Mouse (Mus musculus) hindbrain, embryonic 12.5 days (tissue): ENCODE data around the gene Ip6k1. TPM values are rescaled to one million over a fixed set of nuclear protein-coding genes. Genes with fewer than 3 reads are reported as not detected.
A peak's percentile ranks its signal among the peaks of the same experiment; 100 is the strongest.

Experiments
- ATAC-seq: fragments of 200-750 bp; cut with Nextera tagmentation; 2 replicates; pipeline ENCODE4 v1.8.0; 2017; ENCODE audit warnings: moderate TSS enrichment; ENCODE audit not compliant: low FRiP score
- H3K27ac ChIP-seq: fragments of 300-500 bp; sonication (generic); 2 replicates; pipeline ENCODE4 v1.5.1; 2016; ENCODE audit warnings: mild to moderate bottlenecking
- H3K27me3 ChIP-seq: fragments of 300-500 bp; sonication (generic); 2 replicates; pipeline ENCODE4 v1.6.1; 2016; ENCODE audit warnings: mild to moderate bottlenecking
- H3K36me3 ChIP-seq: fragments of 300-500 bp; sonication (generic); 2 replicates; pipeline ENCODE4 v1.6.1; 2016; ENCODE audit warnings: mild to moderate bottlenecking
- H3K4me1 ChIP-seq: fragments of 300-500 bp; sonication (generic); 2 replicates; pipeline ENCODE4 v1.6.1; 2016
- H3K4me2 ChIP-seq: fragments of 300-500 bp; sonication (generic); replicated peaks from 2 replicates; pipeline ENCODE4 v1.6.1; 2016; ENCODE audit warnings: mild to moderate bottlenecking
- H3K4me3 ChIP-seq: fragments of 300-500 bp; sonication (generic); 2 replicates; pipeline ENCODE4 v1.5.1; 2016; ENCODE audit warnings: mild to moderate bottlenecking
- H3K9ac ChIP-seq: fragments of 300-500 bp; sonication (generic); 2 replicates; pipeline ENCODE4 v1.6.1; 2016; ENCODE audit warnings: mild to moderate bottlenecking, moderate library complexity
- H3K9me3 ChIP-seq: fragments of 300-500 bp; sonication (generic); replicated peaks from 2 replicates; pipeline ENCODE4 v1.6.1; 2016; ENCODE audit warnings: mild to moderate bottlenecking
- WGBS: fragments of 180-500 bp; shearing (Covaris S2); methylation state at CpG from one replicate; pipeline ENCODE4 v1.1.7; 2016; 5-methylcytosine and 5-hydroxymethylcytosine counted together
- polyA plus RNA-seq: library from polyadenylated mRNA; unstranded; fragments of >200 nt; fragmentation: Nextera tagmentation; extraction: Ambion mirVana; gene quantifications from 2 replicates; pipeline ENCODE4 v1.2.1, GENCODE M21; 2016

Gene Ip6k1
- polyA plus RNA-seq: 100 and 102 TPM in 2 replicates

DNA sequence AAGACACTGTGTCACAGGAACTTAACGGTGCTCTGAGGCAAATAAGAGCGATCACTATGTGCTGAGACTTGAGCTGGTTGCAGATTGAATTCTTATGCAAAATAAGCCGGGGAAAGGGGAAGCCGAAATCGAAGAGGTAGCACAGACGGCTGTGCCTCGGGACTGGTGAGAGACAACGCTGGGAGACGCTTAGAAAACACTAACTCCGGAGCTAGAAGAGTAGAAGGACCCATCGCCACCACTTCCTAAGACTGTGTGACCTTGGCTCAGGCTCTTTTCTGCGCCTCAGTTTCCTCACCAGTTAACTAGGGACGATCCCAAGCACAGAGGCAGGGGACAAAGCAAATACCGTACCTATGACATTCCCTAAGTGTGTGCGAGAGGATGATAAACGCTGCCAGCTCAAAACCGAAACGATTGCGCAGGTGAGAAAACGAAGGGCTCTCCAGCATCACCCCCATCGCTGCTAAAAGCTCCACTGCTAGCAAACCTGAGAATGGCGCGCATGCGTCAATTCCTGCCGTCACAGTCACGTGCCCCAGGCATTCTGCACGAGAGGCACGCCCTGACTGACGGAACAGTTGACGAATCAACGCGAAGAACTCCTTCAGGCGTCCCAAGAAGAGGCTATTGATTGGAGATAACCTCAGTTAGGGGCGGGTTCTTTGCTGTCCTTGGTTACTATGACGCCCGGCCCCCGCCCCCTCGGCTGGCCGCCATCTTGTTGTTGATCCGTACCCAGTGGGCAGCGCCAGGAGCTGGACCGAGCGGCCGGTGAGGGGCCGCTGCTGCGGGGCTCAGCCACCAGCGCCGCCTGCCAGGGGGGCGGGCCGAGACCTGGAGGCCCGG lies at the start of gene Ip6k1:
Gene Ip6k1 (plus strand): TSS at position 580 of the 849 bp plus-strand sequence.
- H3K9ac ChIP-seq: peak within 1 kb of the TSS; percentile 96
- peak within 1 kb of the TSS; percentile 98 for H3K4me3 ChIP-seq
- no peaks in the 10 kb centered on the region for H3K36me3 ChIP-seq
- no peaks in the 10 kb centered on the region for H3K27me3 ChIP-seq
- ATAC-seq: peak; percentile 98
- no peaks in the 10 kb centered on the region for H3K9me3 ChIP-seq
- H3K27ac ChIP-seq: peak within 1 kb of the TSS; percentile 96
- peak within 1 kb of the TSS; percentile 84 for H3K4me2 ChIP-seq
- peaks cover 26% of the 10 kb centered on the region for H3K4me1 ChIP-seq
- under 1% methylated on average over 51 of the region's 51 CpGs for WGBS

DNA sequence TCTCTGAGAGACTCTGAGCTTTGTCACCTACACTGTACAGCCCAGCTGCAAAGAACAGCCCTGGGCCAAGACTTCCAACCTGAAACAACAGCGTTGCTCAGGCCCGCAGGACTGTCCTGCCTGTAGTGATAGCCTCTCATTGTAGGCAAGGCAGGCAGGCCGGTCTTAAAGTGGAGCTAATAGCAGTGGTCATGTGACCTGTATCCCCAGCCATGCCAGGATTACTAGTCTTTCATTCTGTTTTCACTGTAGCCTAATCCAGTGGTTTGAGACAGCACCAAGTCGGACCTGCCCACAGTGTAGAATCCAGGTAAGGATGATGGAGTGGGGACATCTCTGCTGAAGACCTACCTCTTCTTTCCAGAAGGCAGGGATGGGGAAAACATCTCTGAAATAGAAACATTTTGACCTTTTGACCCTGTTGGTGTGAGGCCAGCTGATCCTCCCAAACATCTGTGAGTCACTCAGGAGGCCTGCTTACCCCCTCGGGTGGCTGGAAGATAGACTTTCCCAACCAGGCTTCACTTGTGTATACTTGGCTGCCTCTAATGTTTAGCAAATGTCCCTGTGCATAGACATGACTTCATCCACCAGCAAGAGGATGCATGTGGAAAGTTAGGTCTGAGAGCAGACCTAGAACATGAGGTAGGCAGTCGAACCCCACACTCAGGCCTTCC lies 46.5 kb upstream of the Ip6k1 start:
- 88% methylated on average over 6 of the region's 6 CpGs for whole genome bisulfite sequencing
- Histone ChIP-seq H3K4me1 (peaks cover 11% of the 10 kb centered on the region), H3K27me3 (no peaks in the 10 kb centered on the region), H3K27ac (no peak overlapping the region), H3K9me3 (no peaks in the 10 kb centered on the region), H3K36me3 (peaks cover 14% of the 10 kb centered on the region; the same call in 1 of the 2 replicates), H3K4me2 (no peak overlapping the region), H3K9ac (no peak overlapping the region), H3K4me3 (no peak overlapping the region)
- no peak for ATAC-seq

DNA sequence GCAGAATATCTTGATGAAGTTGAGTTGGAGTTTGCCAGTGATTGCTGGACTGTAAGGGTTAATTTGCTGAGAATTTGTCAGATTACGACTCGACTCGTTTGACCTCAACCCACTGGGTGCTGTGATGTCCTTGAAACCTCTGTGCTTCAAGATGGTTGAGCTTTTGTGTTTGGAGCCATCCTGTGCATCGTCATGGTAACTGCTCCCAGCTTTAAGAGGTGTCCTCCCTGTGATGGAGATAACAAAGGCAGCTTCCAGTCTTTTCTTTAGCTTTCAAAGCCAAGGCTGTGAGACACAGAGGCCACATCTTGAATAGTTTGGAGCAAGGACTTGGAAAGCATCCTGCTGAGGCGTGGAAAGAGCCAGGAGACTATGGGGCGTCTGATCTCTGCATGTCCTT lies 45.2 kb upstream of the Ip6k1 start:
- ATAC-seq: no peak
- H3K27ac ChIP-seq: no peak overlapping the region
- H3K4me1 ChIP-seq: peaks cover 12% of the 10 kb centered on the region
- H3K9me3 ChIP-seq: no peaks in the 10 kb centered on the region
- H3K36me3 ChIP-seq: peaks cover 18% of the 10 kb centered on the region; the same call in 1 of the 2 replicates
- H3K4me2 ChIP-seq: no peak overlapping the region
- no peak overlapping the region for H3K4me3 ChIP-seq
- WGBS: 37% methylated on average over 6 of the region's 6 CpGs
- 0 out of 2 replicates have a peak overlapping the region, but pooled peaks have one; percentile 15 for H3K9ac ChIP-seq
- H3K27me3 ChIP-seq: no peaks in the 10 kb centered on the region

DNA sequence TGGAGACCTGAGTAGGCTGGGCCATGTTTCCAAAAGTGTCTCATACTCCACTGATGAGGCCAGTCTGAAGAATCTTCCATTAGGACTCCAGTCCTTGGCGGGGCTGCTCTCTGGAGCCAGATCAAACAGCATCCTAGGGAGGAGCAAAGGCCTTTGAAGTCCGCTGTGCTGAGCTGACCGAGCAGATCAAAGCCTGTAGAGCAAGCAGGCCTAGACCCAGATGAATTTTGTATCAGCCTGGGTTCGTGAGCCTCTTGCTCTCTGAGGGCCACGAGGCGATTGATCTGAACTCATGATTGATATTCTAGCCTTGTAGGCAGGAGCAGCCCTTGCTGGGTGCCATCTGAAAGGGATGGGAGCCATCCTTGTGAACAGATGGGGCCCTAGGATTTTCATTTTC lies 42.4 kb upstream of the Ip6k1 start:
- peaks cover 34% of the 10 kb centered on the region; the same call in 1 of the 2 replicates for H3K36me3 ChIP-seq
- H3K9ac ChIP-seq: no peak overlapping the region
- H3K4me3 ChIP-seq: no peak overlapping the region
- H3K27me3 ChIP-seq: no peaks in the 10 kb centered on the region
- H3K4me1 ChIP-seq: peaks cover 12% of the 10 kb centered on the region
- H3K9me3 ChIP-seq: no peaks in the 10 kb centered on the region
- 68% methylated on average over 6 of the region's 6 CpGs for WGBS
- H3K4me2 ChIP-seq: no peak overlapping the region
- ATAC-seq: no peak
- H3K27ac ChIP-seq: no peak overlapping the region

DNA sequence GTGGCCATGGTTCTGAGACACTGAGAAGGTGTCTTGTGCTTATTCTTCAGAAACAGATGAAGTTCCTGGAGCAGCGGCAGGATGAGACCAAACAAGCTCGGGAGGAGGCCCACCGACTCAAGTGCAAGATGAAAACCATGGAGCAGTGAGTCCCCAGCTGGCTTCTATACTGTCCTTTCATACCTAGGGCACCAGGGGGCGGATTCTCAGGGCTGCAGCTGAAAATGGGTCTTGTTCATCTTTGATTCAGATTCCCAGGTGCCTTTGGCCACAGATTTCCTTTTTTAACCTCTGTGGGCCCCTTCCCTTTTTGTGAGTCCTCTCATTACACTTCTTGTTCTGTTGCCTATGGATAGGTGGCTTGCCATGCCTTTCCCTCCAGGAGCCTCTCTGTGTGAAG lies 41.4 kb upstream of the Ip6k1 start:
- Histone ChIP-seq H3K4me1 (peaks cover 12% of the 10 kb centered on the region), H3K9me3 (no peaks in the 10 kb centered on the region), H3K27ac (no peak overlapping the region), H3K36me3 (peaks cover 34% of the 10 kb centered on the region; the same call in 1 of the 2 replicates), H3K4me3 (no peak overlapping the region), H3K27me3 (no peaks in the 10 kb centered on the region), H3K4me2 (no peak overlapping the region), H3K9ac (0 out of 2 replicates have a peak overlapping the region, but pooled peaks have one; percentile 25)
- 74% methylated on average over 4 of the region's 4 CpGs for WGBS
- no peak for ATAC-seq

DNA sequence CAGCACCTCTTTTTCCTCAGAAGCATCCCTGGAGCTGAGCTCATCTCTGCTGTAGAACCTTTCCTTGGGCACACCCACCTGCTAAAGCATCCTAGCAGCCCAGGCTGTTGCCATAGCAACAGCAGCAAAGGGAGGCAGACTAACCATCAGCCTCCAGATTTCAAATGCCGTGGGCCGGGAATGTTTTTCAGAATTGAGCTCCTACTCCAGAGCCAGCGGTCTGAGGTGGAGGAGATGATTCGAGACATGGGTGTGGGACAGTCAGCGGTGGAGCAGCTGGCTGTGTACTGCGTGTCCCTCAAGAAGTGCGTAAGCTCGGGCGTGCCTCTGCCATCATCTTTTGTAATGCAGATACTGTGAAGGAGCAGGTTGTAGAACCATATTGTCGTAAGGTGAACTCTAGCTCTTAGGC lies 40.9 kb upstream of the Ip6k1 start:
- H3K4me2 ChIP-seq: no peak overlapping the region
- no peaks in the 10 kb centered on the region for H3K9me3 ChIP-seq
- no peak; the same call in 1 of the 2 replicates for ATAC-seq
- H3K4me3 ChIP-seq: no peak overlapping the region
- H3K4me1 ChIP-seq: peaks cover 12% of the 10 kb centered on the region
- peak overlapping the region; percentile 8; the same call in 1 of the 2 replicates for H3K27ac ChIP-seq
- WGBS: 78% methylated on average over 10 of the region's 10 CpGs
- peaks cover 34% of the 10 kb centered on the region; the same call in 1 of the 2 replicates for H3K36me3 ChIP-seq
- H3K27me3 ChIP-seq: no peaks in the 10 kb centered on the region
- H3K9ac ChIP-seq: 0 out of 2 replicates have a peak overlapping the region, but pooled peaks have one; percentile 25

DNA sequence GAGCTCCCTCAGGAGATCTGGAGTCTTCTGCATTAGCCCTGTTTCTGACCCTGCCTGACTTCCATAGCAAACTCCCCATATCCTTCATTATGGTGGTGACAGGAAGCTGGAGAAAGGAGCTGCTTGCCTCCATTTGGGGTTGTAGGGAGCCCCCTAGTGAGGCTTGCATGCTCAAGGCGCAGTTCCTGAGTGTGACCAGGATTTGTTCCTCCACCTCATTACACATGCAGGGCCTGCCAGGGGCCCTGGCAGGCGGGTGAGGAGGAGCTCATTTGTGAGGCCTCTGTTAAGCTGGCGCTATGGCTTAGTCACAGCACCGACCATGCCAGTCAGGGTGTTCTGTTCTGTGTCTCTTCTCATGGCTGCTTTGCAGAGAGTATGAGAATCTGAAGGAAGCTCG lies 40.4 kb upstream of the Ip6k1 start:
- 54% methylated on average over 5 of the region's 5 CpGs for WGBS
- peaks cover 34% of the 10 kb centered on the region; the same call in 1 of the 2 replicates for H3K36me3 ChIP-seq
- no peak overlapping the region for H3K9ac ChIP-seq
- H3K27ac ChIP-seq: peak overlapping the region; percentile 8; the same call in 1 of the 2 replicates
- H3K9me3 ChIP-seq: no peaks in the 10 kb centered on the region
- H3K4me2 ChIP-seq: no peak overlapping the region
- peaks cover 12% of the 10 kb centered on the region for H3K4me1 ChIP-seq
- H3K27me3 ChIP-seq: no peaks in the 10 kb centered on the region
- no peak overlapping the region for H3K4me3 ChIP-seq
- ATAC-seq: no peak

DNA sequence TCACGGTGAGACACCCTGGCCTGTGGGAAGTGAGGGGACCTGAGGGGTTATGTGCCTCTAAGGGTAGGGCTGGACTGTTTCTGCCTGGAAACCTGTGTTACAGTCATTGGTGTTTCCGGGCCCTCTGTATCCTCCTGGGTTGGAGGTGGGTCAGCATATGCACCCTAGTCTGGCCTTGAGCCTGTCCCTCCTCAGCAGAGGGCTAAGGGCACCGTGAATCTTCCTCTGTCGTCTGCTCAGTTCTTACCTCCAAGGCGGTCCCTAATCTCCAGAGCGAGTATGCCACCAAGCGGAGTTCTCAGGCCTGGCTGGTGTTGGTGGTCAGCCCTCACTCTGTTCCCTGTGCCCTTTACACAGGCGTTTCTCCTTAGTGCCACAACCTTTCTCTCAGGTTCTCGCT lies 39.4 kb upstream of the Ip6k1 start:
- no peaks in the 10 kb centered on the region for H3K9me3 ChIP-seq
- 91% methylated on average over 9 of the region's 9 CpGs for WGBS
- peaks cover 12% of the 10 kb centered on the region for H3K4me1 ChIP-seq
- no peaks in the 10 kb centered on the region for H3K27me3 ChIP-seq
- peaks cover 27% of the 10 kb centered on the region; the same call in 1 of the 2 replicates for H3K36me3 ChIP-seq
- no peak overlapping the region for H3K4me3 ChIP-seq
- H3K4me2 ChIP-seq: no peak overlapping the region
- no peak for ATAC-seq
- no peak overlapping the region for H3K27ac ChIP-seq
- no peak overlapping the region for H3K9ac ChIP-seq

DNA sequence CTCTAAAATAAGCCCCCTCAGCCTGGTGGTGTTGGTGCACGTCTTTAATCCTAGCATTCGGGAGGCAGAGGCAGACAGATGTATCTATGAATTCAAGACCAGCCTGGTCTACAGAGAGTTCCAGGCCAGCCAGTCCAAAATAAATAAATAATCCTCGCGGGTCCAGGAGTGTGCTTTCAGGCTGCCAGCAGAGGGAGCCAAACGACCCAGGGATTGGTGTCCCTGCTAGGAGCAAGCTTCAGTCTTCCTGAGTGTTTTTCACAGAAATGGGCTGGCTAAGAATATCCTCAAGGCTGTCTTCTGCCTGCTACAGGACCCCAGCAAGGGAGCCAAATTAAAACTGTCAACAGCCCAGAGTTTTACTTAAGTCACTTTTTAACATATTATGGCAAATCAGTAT lies 38.6 kb upstream of the Ip6k1 start:
- Histone ChIP-seq H3K27me3 (no peaks in the 10 kb centered on the region), H3K4me3 (no peak overlapping the region), H3K4me2 (no peak overlapping the region), H3K27ac (no peak overlapping the region), H3K36me3 (peaks cover 28% of the 10 kb centered on the region; the same call in 1 of the 2 replicates), H3K9me3 (no peaks in the 10 kb centered on the region), H3K4me1 (peaks cover 12% of the 10 kb centered on the region), H3K9ac (no peak overlapping the region)
- no peak for ATAC-seq
- 28% methylated on average over 5 of the region's 5 CpGs for WGBS

DNA sequence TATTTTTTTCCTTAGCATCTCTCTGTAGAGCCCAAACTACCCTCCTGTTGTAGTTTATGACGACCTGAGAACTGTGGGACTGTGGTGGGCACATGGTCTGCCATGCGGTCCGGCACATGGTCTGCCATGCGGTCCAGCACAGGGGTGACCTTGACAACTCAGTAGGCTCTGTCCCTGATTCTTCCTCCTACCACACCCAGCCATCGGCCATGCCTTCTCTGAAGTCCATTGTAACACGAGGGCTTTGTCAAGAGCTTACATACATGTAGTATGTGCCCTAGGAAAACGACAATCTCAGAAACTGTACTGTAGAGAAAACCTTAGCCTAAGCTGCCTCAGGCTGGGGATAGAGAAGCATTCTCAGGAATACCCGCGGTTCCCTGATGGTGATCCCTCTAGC lies 37.6 kb upstream of the Ip6k1 start:
- no peak for ATAC-seq
- no peak overlapping the region for H3K27ac ChIP-seq
- no peaks in the 10 kb centered on the region for H3K9me3 ChIP-seq
- peaks cover 33% of the 10 kb centered on the region for H3K36me3 ChIP-seq
- H3K27me3 ChIP-seq: no peaks in the 10 kb centered on the region
- H3K4me1 ChIP-seq: peaks cover 12% of the 10 kb centered on the region
- H3K4me3 ChIP-seq: no peak overlapping the region
- 91% methylated on average over 9 of the region's 9 CpGs for WGBS
- H3K9ac ChIP-seq: no peak overlapping the region
- no peak overlapping the region for H3K4me2 ChIP-seq

DNA sequence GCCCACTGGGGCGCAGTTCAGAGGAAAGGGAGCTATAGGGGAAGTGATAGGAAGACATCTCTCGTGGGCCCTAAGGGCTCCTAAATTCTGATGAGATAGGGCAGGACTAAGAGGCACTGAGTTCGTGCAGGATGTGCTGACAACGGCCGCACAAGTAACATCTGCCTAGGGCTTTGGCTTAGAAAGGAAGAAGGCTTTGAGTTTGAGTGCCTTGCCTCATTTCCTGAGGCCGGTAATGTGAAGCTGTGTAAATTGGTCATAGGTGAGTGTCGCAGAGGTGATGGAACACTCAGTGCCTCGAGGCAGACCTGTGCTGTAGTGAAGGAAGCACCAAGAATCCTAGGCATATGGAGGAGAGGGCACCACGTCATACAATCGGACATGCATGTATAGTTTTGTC lies 35.6 kb upstream of the Ip6k1 start:
- Histone ChIP-seq H3K4me1 (peaks cover 3% of the 10 kb centered on the region; the same call in 1 of the 2 replicates), H3K27ac (no peak overlapping the region), H3K36me3 (peaks cover 42% of the 10 kb centered on the region), H3K27me3 (no peaks in the 10 kb centered on the region), H3K4me2 (no peak overlapping the region), H3K9ac (0 out of 2 replicates have a peak overlapping the region, but pooled peaks have one; percentile 13), H3K9me3 (no peaks in the 10 kb centered on the region), H3K4me3 (no peak overlapping the region)
- 94% methylated on average over 10 of the region's 10 CpGs for WGBS
- ATAC-seq: no peak

DNA sequence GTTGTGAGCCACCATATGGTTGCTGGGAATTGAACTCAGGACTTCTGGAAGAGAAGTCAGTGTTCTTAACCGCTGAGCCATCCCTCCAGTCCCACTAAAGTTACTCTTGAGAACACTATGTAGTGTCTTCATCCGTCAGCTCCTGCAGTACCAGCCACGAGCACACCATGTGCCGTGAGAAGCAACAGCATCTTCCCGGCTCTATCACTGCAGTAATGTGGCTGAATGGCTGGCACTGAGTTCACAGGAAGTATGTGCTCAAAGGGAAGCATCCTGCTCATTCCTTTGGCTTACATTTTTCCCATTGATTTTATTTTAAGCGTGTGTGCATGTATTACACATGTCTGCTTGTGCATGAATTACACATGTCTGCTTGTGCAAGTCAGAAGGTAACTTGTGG lies 34.9 kb upstream of the Ip6k1 start:
- no peak overlapping the region for H3K4me3 ChIP-seq
- 90% methylated on average over 6 of the region's 6 CpGs for WGBS
- H3K4me1 ChIP-seq: no peaks in the 10 kb centered on the region
- no peak overlapping the region for H3K27ac ChIP-seq
- no peak for ATAC-seq
- H3K36me3 ChIP-seq: peaks cover 35% of the 10 kb centered on the region
- H3K4me2 ChIP-seq: no peak overlapping the region
- no peak overlapping the region for H3K9ac ChIP-seq
- no peaks in the 10 kb centered on the region for H3K9me3 ChIP-seq
- no peaks in the 10 kb centered on the region for H3K27me3 ChIP-seq
